Mouse (Mus musculus) MEL (cell line): ENCODE measurements at regions not wholly inside any gene's neighbourhood (a gene's known extent, or its start where the extent isn't known, plus 50 kb on each side); places are given as distances from the start of the nearest gene placed in this dataset.
A peak's percentile ranks its signal among the peaks of the same experiment; 100 is the strongest.

Experiments used
- CHD2 ChIP-seq: IDR thresholded peaks from 2 replicates; pipeline ENCODE4 v1.6.1; 2011; ENCODE audit warnings: low read length, improper control_type of control experiment
- CTCF ChIP-seq, 3 experiments: IDR thresholded peaks in 2 of 3; conservative IDR thresholded peaks in 1 of 3; 2 replicates each; pipeline ENCODE4 v1.5.1; 2011 to 2012; ENCODE audit warnings: low read length in 3 of 3, low read depth in 2 of 3, mild to moderate bottlenecking in 2 of 3, improper control_type of control experiment in 1 of 3, inconsistent platforms in 1 of 3, mixed read lengths in 1 of 3, moderate library complexity in 1 of 3; ENCODE audit not compliant: control insufficient read depth in 1 of 3, insufficient read depth in 1 of 3, poor library complexity in 1 of 3, severe bottlenecking in 1 of 3
- GATA1 ChIP-seq: IDR thresholded peaks from 2 replicates; pipeline ENCODE4 v1.6.1; 2011; ENCODE audit warnings: low read depth, low read length, improper control_type of control experiment
- HCFC1 ChIP-seq: IDR thresholded peaks from 2 replicates; pipeline ENCODE4 v1.6.1; 2012; ENCODE audit warnings: low read depth, mild to moderate bottlenecking, inconsistent platforms, low read length, improper control_type of control experiment, moderate library complexity
- JUND ChIP-seq: IDR thresholded peaks from 2 replicates; pipeline ENCODE4 v1.6.1; 2011; ENCODE audit warnings: low read depth, mild to moderate bottlenecking, improper control_type of control experiment, low read length
- MYC ChIP-seq: IDR thresholded peaks from 2 replicates; pipeline ENCODE4 v1.6.1; 2011; ENCODE audit warnings: low read depth, mild to moderate bottlenecking, low read length, improper control_type of control experiment, moderate library complexity
- POLR2A ChIP-seq, 2 experiments: IDR thresholded peaks; 2 replicates each; pipeline ENCODE4 v1.6.1; 2011 to 2012; ENCODE audit warnings: low read length in 2 of 2, mild to moderate bottlenecking in 2 of 2, control low read depth in 1 of 2, improper control_type of control experiment in 1 of 2, low read depth in 1 of 2, moderate library complexity in 1 of 2; ENCODE audit not compliant: control insufficient read depth in 1 of 2, insufficient read depth in 1 of 2, poor library complexity in 1 of 2
- TBP ChIP-seq: IDR thresholded peaks from 2 replicates; pipeline ENCODE4 v1.8.0; 2011; ENCODE audit warnings: low read depth, low read length, improper control_type of control experiment

- TF ChIP-seq POLR2A (IDR thresholded peaks at IDR 0.05; ENCODE audit: control insufficient read depth in 1 of 2, insufficient read depth in 1 of 2, low read depth in 1 of 2, low read length in 2 of 2, poor library complexity in 1 of 2) (no peak), CTCF (IDR thresholded peaks at IDR 0.05 in 2 of 3, conservative IDR thresholded peaks at IDR 0.05 in 1 of 3; ENCODE audit: control insufficient read depth in 1 of 3, insufficient read depth in 1 of 3, low read depth in 2 of 3, low read length in 3 of 3, poor library complexity in 1 of 3, severe bottlenecking in 1 of 3) (no peak), HCFC1 (no peak), CHD2 (no peak), GATA1 (peak; percentile 17; the same call in 1 of the 2 replicates), MYC (0 out of 2 replicates have a peak, but pooled peaks have one; percentile 34), JUND (peak; percentile 61; the same call in 1 of the 2 replicates), TBP (no peak)
Measured at GRCm38 (mm10) chr15:67048621-67049020, 547.9 kb upstream of the Lrrc6 start.
